Mouse (Mus musculus) MEL (cell line): ENCODE results near the gene Commd8. TPM values are rescaled to one million over a fixed set of nuclear protein-coding genes. Genes with fewer than 3 reads are reported as not detected.

Source experiments
- DNase-seq: peaks from one replicate; pipeline ENCODE4 v3.0.0; 2011; ENCODE audit warnings: low read depth, low spot score
- H3K27ac ChIP-seq: 2 replicates; pipeline ENCODE4 v1.5.1; 2012; ENCODE audit warnings: low read depth, mild to moderate bottlenecking, control low read depth, low read length, moderate library complexity; ENCODE audit not compliant: control insufficient read depth
- H3K27me3 ChIP-seq, 2 experiments: fragments of 150-350 bp in 1 of 2; sonication (generic) in 1 of 2; 2 replicates each; pipeline ENCODE4 v1.6.1; 2012; ENCODE audit warnings: low read length in 2 of 2, mild to moderate bottlenecking in 2 of 2, improper control_type of control experiment in 1 of 2, moderate library complexity in 1 of 2; ENCODE audit not compliant: insufficient read depth in 2 of 2, control insufficient read depth in 1 of 2
- H3K36me3 ChIP-seq, 2 experiments: 2 replicates each; pipeline ENCODE4 v1.6.1; 2012 to 2014; ENCODE audit warnings: low read length in 2 of 2, improper control_type of control experiment in 1 of 2, inconsistent platforms in 1 of 2, mild to moderate bottlenecking in 1 of 2; ENCODE audit not compliant: insufficient read depth in 2 of 2, control insufficient read depth in 1 of 2
- H3K4me1 ChIP-seq, 2 experiments: fragments of 150-350 bp in 1 of 2; sonication (generic) in 1 of 2; 2 replicates each; pipeline ENCODE4 v1.6.1; 2012; ENCODE audit warnings: low read length in 2 of 2, improper control_type of control experiment in 1 of 2, mild to moderate bottlenecking in 1 of 2; ENCODE audit not compliant: insufficient read depth in 2 of 2, control insufficient read depth in 1 of 2
- H3K4me3 ChIP-seq, 2 experiments: fragments of 150-350 bp in 1 of 2; sonication (generic) in 1 of 2; 2 replicates each; pipeline ENCODE4 v1.5.1; 2012; ENCODE audit warnings: low read depth in 2 of 2, low read length in 2 of 2, mild to moderate bottlenecking in 2 of 2, moderate library complexity in 2 of 2, control low read depth in 1 of 2, improper control_type of control experiment in 1 of 2; ENCODE audit not compliant: control insufficient read depth in 1 of 2, insufficient read depth in 1 of 2
- H3K79me2 ChIP-seq: 2 replicates; pipeline ENCODE4 v1.6.1; 2012; ENCODE audit warnings: mild to moderate bottlenecking, low read length, moderate library complexity; ENCODE audit not compliant: control insufficient read depth, poor library complexity, insufficient read depth
- H3K9ac ChIP-seq: 2 replicates; pipeline ENCODE4 v1.6.1; 2012; ENCODE audit warnings: low read depth, mild to moderate bottlenecking, control low read depth, low read length, moderate library complexity; ENCODE audit not compliant: control insufficient read depth, poor library complexity, severe bottlenecking
- H3K9me3 ChIP-seq: fragments of 150-350 bp; sonication (generic); replicated peaks from 2 replicates; pipeline ENCODE4 v1.6.1; 2012; ENCODE audit warnings: mild to moderate bottlenecking, low read length, improper control_type of control experiment, moderate library complexity; ENCODE audit not compliant: insufficient read depth
- BHLHE40 ChIP-seq: IDR thresholded peaks from 2 replicates; pipeline ENCODE4 v1.6.1; 2012; ENCODE audit warnings: low read depth, mild to moderate bottlenecking, inconsistent platforms, low read length, improper control_type of control experiment, borderline replicate concordance
- CHD2 ChIP-seq: IDR thresholded peaks from 2 replicates; pipeline ENCODE4 v1.6.1; 2011; ENCODE audit warnings: low read length, improper control_type of control experiment
- CTCF ChIP-seq, 3 experiments: IDR thresholded peaks in 2 of 3; conservative IDR thresholded peaks in 1 of 3; 2 replicates each; pipeline ENCODE4 v1.5.1; 2011 to 2012; ENCODE audit warnings: low read length in 3 of 3, low read depth in 2 of 3, mild to moderate bottlenecking in 2 of 3, improper control_type of control experiment in 1 of 3, inconsistent platforms in 1 of 3, mixed read lengths in 1 of 3, moderate library complexity in 1 of 3; ENCODE audit not compliant: control insufficient read depth in 1 of 3, insufficient read depth in 1 of 3, poor library complexity in 1 of 3, severe bottlenecking in 1 of 3
- E2F4 ChIP-seq: IDR thresholded peaks from 2 replicates; pipeline ENCODE4 v1.6.1; 2011; ENCODE audit warnings: low read depth, low read length, improper control_type of control experiment, borderline replicate concordance
- ELF1 ChIP-seq: IDR thresholded peaks from 2 replicates; pipeline ENCODE4 v1.6.1; 2014; ENCODE audit warnings: low read depth, mild to moderate bottlenecking, inconsistent platforms, low read length, improper control_type of control experiment, moderate library complexity
- GABPA ChIP-seq: IDR thresholded peaks from 2 replicates; pipeline ENCODE4 v1.6.1; 2012; ENCODE audit warnings: low read depth, mild to moderate bottlenecking, inconsistent platforms, low read length, improper control_type of control experiment, moderate library complexity
- HCFC1 ChIP-seq: IDR thresholded peaks from 2 replicates; pipeline ENCODE4 v1.6.1; 2012; ENCODE audit warnings: low read depth, mild to moderate bottlenecking, inconsistent platforms, low read length, improper control_type of control experiment, moderate library complexity
- JUND ChIP-seq: IDR thresholded peaks from 2 replicates; pipeline ENCODE4 v1.6.1; 2011; ENCODE audit warnings: low read depth, mild to moderate bottlenecking, improper control_type of control experiment, low read length
- MAX ChIP-seq: IDR thresholded peaks from 2 replicates; pipeline ENCODE4 v1.6.1; 2011; ENCODE audit warnings: low read length, improper control_type of control experiment
- MAZ ChIP-seq: IDR thresholded peaks from 2 replicates; pipeline ENCODE4 v1.6.1; 2012; ENCODE audit warnings: low read depth, mild to moderate bottlenecking, inconsistent platforms, low read length, improper control_type of control experiment
- MYC ChIP-seq: IDR thresholded peaks from 2 replicates; pipeline ENCODE4 v1.6.1; 2011; ENCODE audit warnings: low read depth, mild to moderate bottlenecking, low read length, improper control_type of control experiment, moderate library complexity
- POLR2AphosphoS2 ChIP-seq: IDR thresholded peaks from 2 replicates; pipeline ENCODE4 v1.6.1; 2011; ENCODE audit warnings: low read length, improper control_type of control experiment
- RAD21 ChIP-seq: IDR thresholded peaks from 2 replicates; pipeline ENCODE4 v1.6.1; 2011; ENCODE audit warnings: mild to moderate bottlenecking, low read depth, low read length, improper control_type of control experiment
- RCOR1 ChIP-seq: IDR thresholded peaks from 2 replicates; pipeline ENCODE4 v1.6.1; 2012; ENCODE audit warnings: low read depth, mild to moderate bottlenecking, inconsistent platforms, low read length, improper control_type of control experiment
- SIN3A ChIP-seq: IDR thresholded peaks from 2 replicates; pipeline ENCODE4 v1.6.1; 2012; ENCODE audit warnings: low read length, improper control_type of control experiment, inconsistent platforms
- SMC3 ChIP-seq: IDR thresholded peaks from 2 replicates; pipeline ENCODE4 v1.6.1; 2011; ENCODE audit warnings: low read depth, low read length, improper control_type of control experiment
- UBTF ChIP-seq: IDR thresholded peaks from 2 replicates; pipeline ENCODE4 v1.6.1; 2012; ENCODE audit warnings: low read depth, mild to moderate bottlenecking, inconsistent platforms, low read length, improper control_type of control experiment, moderate library complexity, borderline replicate concordance; ENCODE audit not compliant: insufficient read depth
- USF1 ChIP-seq: IDR thresholded peaks from 2 replicates; pipeline ENCODE4 v1.6.1; 2014; ENCODE audit warnings: low read depth, mild to moderate bottlenecking, inconsistent platforms, low read length, improper control_type of control experiment, moderate library complexity
- ZMIZ1 ChIP-seq: IDR thresholded peaks from 2 replicates; pipeline ENCODE4 v1.6.1; 2012; ENCODE audit warnings: low read depth, mild to moderate bottlenecking, inconsistent platforms, low read length, improper control_type of control experiment, moderate library complexity
- polyA plus RNA-seq, 2 experiments: library from polyadenylated mRNA; stranded (reverse) in 1 of 2; unstranded in 1 of 2; fragments of >175 nt in 1 of 2; fragments of >200 nt in 1 of 2; gene quantifications; 2 replicates each; pipeline versions ENCODE4 v1.2.1 to v1.2.4; 2012; ENCODE audit warnings: low replicate concordance in 2 of 2, low read depth in 1 of 2; ENCODE audit not compliant: insufficient read length in 2 of 2, insufficient read depth in 1 of 2, missing spikeins in 1 of 2
- total RNA-seq: library from RNA; depleted of rRNA; stranded (reverse); fragments of 300-350 nt; gene quantifications from 2 replicates; pipeline ENCODE4 v1.2.3, GENCODE M21; 2012

Gene Commd8
- total and polyA plus RNA-seq, 3 experiments: 33.5 to 45.6 TPM; not detected in 1

- H3K36me3 ChIP-seq: peaks cover 7 to 12% of the 10 kb centered on the region in 2 experiments
- no peak for DNase-seq
- 0 out of 2 replicates have a peak, but pooled peaks cover 1% of the 10 kb centered on the region for H3K79me2 ChIP-seq
- H3K27me3 ChIP-seq: no peaks in the 10 kb centered on the region
- H3K27ac ChIP-seq: no peak overlapping the region
- H3K4me3 ChIP-seq: no peak overlapping the region
- H3K9me3 ChIP-seq: no peaks in the 10 kb centered on the region
- TF ChIP-seq UBTF (no peak), USF1 (no peak), ELF1 (no peak), MYC (no peak), CHD2 (no peak), SIN3A (no peak), GABPA (no peak), MAZ (no peak), BHLHE40 (no peak), POLR2AphosphoS2 (no peak)
- TF ChIP-seq, all 39 proteins: peak for 0
- Histone ChIP-seq H3K4me1 (no peaks in the 10 kb centered on the region; a peak in 1 of 4 replicates), H3K9ac (no peak overlapping the region)
Measured at GRCm38 (mm10) chr5:72159537-72159936, 8.5 kb downstream of the Commd8 start.

GRCm38 (mm10) chr5:72158667-72159066 is 9.3 kb downstream of the Commd8 start:
- no peak for TF ChIP-seq HCFC1
- no peak for TF ChIP-seq MAX
- no peak for TF ChIP-seq RCOR1
- no peak for DNase-seq

GRCm38 (mm10) chr5:72156598-72156997 is 11.4 kb downstream of the Commd8 start:
- Histone ChIP-seq H3K27ac (no peak overlapping the region), H3K36me3 (peaks cover 0 to 4% of the 10 kb centered on the region in 2 experiments; a peak in 2 of 4 replicates), H3K79me2 (no peaks in the 10 kb centered on the region), H3K4me1 (no peaks in the 10 kb centered on the region), H3K9ac (no peak overlapping the region), H3K9me3 (no peaks in the 10 kb centered on the region), H3K4me3 (no peak overlapping the region), H3K27me3 (no peaks in the 10 kb centered on the region)
- TF ChIP-seq MAZ: no peak
- no peak for TF ChIP-seq JUND
- TF ChIP-seq E2F4: no peak
- no peak for TF ChIP-seq RAD21
- no peak for TF ChIP-seq CTCF (IDR thresholded peaks at IDR 0.05 in 2 of 3, conservative IDR thresholded peaks at IDR 0.05 in 1 of 3; ENCODE audit: control insufficient read depth in 1 of 3, insufficient read depth in 1 of 3, low read depth in 2 of 3, low read length in 3 of 3, poor library complexity in 1 of 3, severe bottlenecking in 1 of 3)
- TF ChIP-seq SMC3: no peak
- TF ChIP-seq ZMIZ1: no peak
- no peak for DNase-seq

More at GRCm38 (mm10) chr5:72158667-72159066, 9.3 kb downstream of the Commd8 start:
- Histone ChIP-seq H3K4me1 (no peaks in the 10 kb centered on the region; a peak in 1 of 4 replicates), H3K4me3 (no peak overlapping the region), H3K36me3 (peaks cover 4 to 12% of the 10 kb centered on the region in 2 experiments), H3K27ac (no peak overlapping the region), H3K9ac (no peak overlapping the region), H3K27me3 (no peaks in the 10 kb centered on the region), H3K79me2 (no peaks in the 10 kb centered on the region), H3K9me3 (no peaks in the 10 kb centered on the region)
